Mouse (Mus musculus) liver, embryonic 14.5 days (tissue): ENCODE data around the gene Olfr1437. TPM values are rescaled to one million over a fixed set of nuclear protein-coding genes. Genes with fewer than 3 reads are reported as not detected.

ENCODE experiments used
- ATAC-seq: fragments of 200-750 bp; cut with Nextera tagmentation; 2 replicates; pipeline ENCODE4 v1.8.0; 2017; ENCODE audit warnings: moderate number of reproducible peaks, mild to moderate bottlenecking, moderate library complexity; ENCODE audit not compliant: insufficient read depth
- DNase-seq, 3 experiments: peaks; one replicate each; pipeline ENCODE4 v3.0.0-alpha.2; 2012 to 2013; ENCODE audit warnings: low read depth in 3 of 3, low spot score in 3 of 3
- H3K27ac ChIP-seq: fragments of 300-500 bp; sonication (generic); 2 replicates; pipeline ENCODE4 v1.5.1; 2014; ENCODE audit warnings: moderate library complexity, mild to moderate bottlenecking, control low read depth, inconsistent platforms
- H3K27me3 ChIP-seq: fragments of 300-500 bp; sonication (generic); 2 replicates; pipeline ENCODE4 v1.6.1; 2014; ENCODE audit warnings: mild to moderate bottlenecking, low read length, moderate library complexity; ENCODE audit not compliant: control insufficient read depth, insufficient read depth
- H3K36me3 ChIP-seq: fragments of 300-500 bp; sonication (generic); replicated peaks from 2 replicates; pipeline ENCODE4 v1.6.1; 2014; ENCODE audit warnings: low read depth; ENCODE audit not compliant: control insufficient read depth, insufficient read depth
- H3K4me1 ChIP-seq, 2 experiments: fragments of 200-500 bp in 1 of 2; fragments of 300-500 bp in 1 of 2; sonication (generic) in 1 of 2; replicated peaks; 2 replicates each; pipeline ENCODE4 v1.6.1; 2012 to 2014; ENCODE audit warnings: antibody characterized with exemption in 1 of 2, inconsistent platforms in 1 of 2, low read length in 1 of 2; ENCODE audit not compliant: control insufficient read depth in 2 of 2, insufficient read depth in 2 of 2
- H3K4me2 ChIP-seq: fragments of 300-500 bp; sonication (generic); 2 replicates; pipeline ENCODE4 v1.6.1; 2014; ENCODE audit warnings: low read depth, mild to moderate bottlenecking, control low read depth, moderate library complexity
- H3K4me3 ChIP-seq, 2 experiments: fragments of 200-500 bp in 1 of 2; fragments of 300-500 bp in 1 of 2; sonication (generic) in 1 of 2; 2 replicates each; pipeline ENCODE4 v1.5.1; 2012 to 2014; ENCODE audit warnings: low read depth in 2 of 2, low read length in 2 of 2, mild to moderate bottlenecking in 2 of 2, control low read depth in 1 of 2, inconsistent platforms in 1 of 2, moderate library complexity in 1 of 2; ENCODE audit not compliant: insufficient read depth in 1 of 2
- H3K9ac ChIP-seq: fragments of 300-500 bp; sonication (generic); replicated peaks from 2 replicates; pipeline ENCODE4 v1.6.1; 2014; ENCODE audit warnings: mild to moderate bottlenecking, control low read depth, moderate library complexity
- H3K9me3 ChIP-seq: fragments of 300-500 bp; sonication (generic); 2 replicates; pipeline ENCODE4 v1.6.1; 2016; ENCODE audit warnings: low read length, mixed read lengths; ENCODE audit not compliant: control insufficient read depth
- CTCF ChIP-seq: IDR thresholded peaks from 2 replicates; pipeline ENCODE4 v1.5.1; 2016; ENCODE audit warnings: antibody characterized with exemption, low read depth, control low read depth
- EP300 ChIP-seq: IDR thresholded peaks from 2 replicates; pipeline ENCODE4 v1.6.1; 2016; ENCODE audit warnings: antibody characterized with exemption, low read depth
- WGBS: fragments of 180-500 bp; shearing (Covaris S2); extraction: QIAGEN DNeasy Blood & Tissue Kit; methylation state at CpG from one replicate; pipeline ENCODE4 v1.1.7; 2014; ENCODE audit not compliant: insufficient replicate concordance; 5-methylcytosine and 5-hydroxymethylcytosine counted together
- polyA plus RNA-seq, 2 experiments: library from polyadenylated mRNA; depleted of rRNA in 1 of 2; stranded (reverse) in 1 of 2; unstranded in 1 of 2; fragments of >200 nt; fragmentation: Nextera tagmentation in 1 of 2; extraction: Ambion mirVana in 1 of 2; gene quantifications; 2 replicates each; pipeline versions ENCODE4 v1.2.1 to v1.2.3; 2012 to 2014

Olfr1437 gene
- polyA plus RNA-seq, 2 experiments, result not detected

DNA sequence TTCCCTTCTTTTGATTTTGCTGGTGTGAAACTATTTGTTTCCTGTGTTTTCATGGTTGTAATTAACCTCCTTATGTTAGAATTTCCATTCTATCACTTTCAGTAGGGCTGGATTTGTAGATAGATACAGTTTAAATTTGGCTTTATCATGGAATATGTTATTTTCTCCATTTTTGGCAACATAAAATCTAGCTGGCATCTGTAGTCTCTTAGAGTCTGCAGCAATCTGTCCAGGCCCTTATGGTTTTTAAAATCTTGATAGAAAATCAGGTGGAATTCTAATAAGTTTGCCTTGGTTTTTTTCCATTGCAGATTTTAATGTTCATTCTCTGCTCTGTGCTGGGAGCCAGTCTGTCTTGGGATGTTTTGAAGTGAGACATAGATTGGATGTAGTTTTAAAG lies 31.9 kb downstream of the Olfr1437 start:
- DNase-seq, result no peak
- H3K36me3 ChIP-seq, result no peaks in the 10 kb centered on the region
- H3K4me3 ChIP-seq, result no peak overlapping the region
- TF ChIP-seq EP300 (no peak), CTCF (no peak)
- H3K9ac ChIP-seq, result no peak overlapping the region
- H3K27ac ChIP-seq, result no peak overlapping the region
- ATAC-seq, result no peak
- H3K4me2 ChIP-seq, result no peak overlapping the region
- H3K27me3 ChIP-seq, result no peaks in the 10 kb centered on the region
- H3K9me3 ChIP-seq, result no peaks in the 10 kb centered on the region
- H3K4me1 ChIP-seq, result no peaks in the 10 kb centered on the region

DNA sequence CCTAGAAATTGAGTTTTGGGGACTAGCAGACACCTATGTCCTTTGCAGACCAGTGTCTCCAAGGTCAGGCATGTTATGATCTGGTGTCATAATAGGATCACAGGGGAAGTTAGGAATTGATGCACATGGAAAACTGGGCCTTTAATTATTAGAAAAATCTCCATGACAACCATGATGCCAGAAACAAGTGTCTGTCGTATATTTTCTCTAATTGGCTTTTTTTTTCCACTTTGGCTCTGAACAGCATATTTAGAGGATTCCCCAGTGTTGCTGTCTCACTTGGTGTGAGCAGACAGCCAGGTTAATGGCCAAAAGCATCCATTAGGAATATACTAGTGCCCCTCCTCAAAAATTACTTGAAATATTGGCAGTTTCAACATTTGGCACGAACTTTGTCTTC lies 45.3 kb downstream of the Olfr1437 start, which contains the start of gene Olfr1434:
Gene Olfr1434, plus strand, starts transcription at position 301 of the 400 bp plus-strand sequence.
- DNase-seq (no peak), ATAC-seq (no peak)
- no peak within 1 kb of the TSS for H3K4me2 ChIP-seq
- H3K4me3 ChIP-seq, result no peak within 1 kb of the TSS
- H3K27ac ChIP-seq, result no peak within 1 kb of the TSS
- 40% methylated on average over 2 of the region's 2 CpGs for WGBS
- TF ChIP-seq EP300 (no peak), CTCF (no peak)
- H3K36me3 ChIP-seq, result no peaks in the 10 kb centered on the region
- no peaks in the 10 kb centered on the region for H3K9me3 ChIP-seq
- no peaks in the 10 kb centered on the region for H3K4me1 ChIP-seq
- H3K27me3 ChIP-seq, result no peaks in the 10 kb centered on the region
- H3K9ac ChIP-seq, result no peak within 1 kb of the TSS

Other genes starting within 250 kb of the Olfr1437 start
- gene Olfr1425, start 247.4 kb downstream of the Olfr1437 start, polyA plus RNA-seq (2012; rRNA removed), result not detected in 2 replicates
- not detected in 2 replicates for gene Olfr1425, start 247.4 kb downstream of the Olfr1437 start, polyA plus RNA-seq (2014; fragmentation: Nextera tagmentation; extraction: Ambion mirVana)
- not detected in 2 replicates for gene Olfr1426, start 233.1 kb downstream of the Olfr1437 start, polyA plus RNA-seq (2012; rRNA removed)
- not detected in 2 replicates for gene Olfr1426, start 233.1 kb downstream of the Olfr1437 start, polyA plus RNA-seq (2014; fragmentation: Nextera tagmentation; extraction: Ambion mirVana)
- not detected in 2 replicates for gene Olfr1427, start 221.8 kb downstream of the Olfr1437 start, polyA plus RNA-seq (2012; rRNA removed)
- gene Olfr1427, start 221.8 kb downstream of the Olfr1437 start, polyA plus RNA-seq (2014; fragmentation: Nextera tagmentation; extraction: Ambion mirVana), result not detected in 2 replicates
- not detected in 2 replicates for gene Olfr1428, start 209.2 kb downstream of the Olfr1437 start, polyA plus RNA-seq (2012; rRNA removed)
- not detected in 2 replicates for gene Olfr1428, start 209.2 kb downstream of the Olfr1437 start, polyA plus RNA-seq (2014; fragmentation: Nextera tagmentation; extraction: Ambion mirVana)
- gene Olfr76, start 201.9 kb downstream of the Olfr1437 start, polyA plus RNA-seq (2012; rRNA removed), result not detected in 2 replicates
- not detected in 2 replicates for gene Olfr76, start 201.9 kb downstream of the Olfr1437 start, polyA plus RNA-seq (2014; fragmentation: Nextera tagmentation; extraction: Ambion mirVana)
- gene Olfr1555-ps1, start 155.0 kb downstream of the Olfr1437 start, polyA plus RNA-seq (2012; rRNA removed), result not detected in 2 replicates
- gene Olfr1555-ps1, start 155.0 kb downstream of the Olfr1437 start, polyA plus RNA-seq (2014; fragmentation: Nextera tagmentation; extraction: Ambion mirVana), result not detected in 2 replicates
- not detected in 2 replicates for gene Olfr1431, start 124.5 kb downstream of the Olfr1437 start, polyA plus RNA-seq (2012; rRNA removed)
- not detected in 2 replicates for gene Olfr1431, start 124.5 kb downstream of the Olfr1437 start, polyA plus RNA-seq (2014; fragmentation: Nextera tagmentation; extraction: Ambion mirVana)
- not detected in 2 replicates for gene Olfr1432, start 92.5 kb downstream of the Olfr1437 start, polyA plus RNA-seq (2012; rRNA removed)
- not detected in 2 replicates for gene Olfr1432, start 92.5 kb downstream of the Olfr1437 start, polyA plus RNA-seq (2014; fragmentation: Nextera tagmentation; extraction: Ambion mirVana)
- not detected in 2 replicates for gene Olfr262, start 83.4 kb downstream of the Olfr1437 start, polyA plus RNA-seq (2012; rRNA removed)
- not detected in 2 replicates for gene Olfr262, start 83.4 kb downstream of the Olfr1437 start, polyA plus RNA-seq (2014; fragmentation: Nextera tagmentation; extraction: Ambion mirVana)
- not detected in 2 replicates for gene Olfr235, start 64.1 kb downstream of the Olfr1437 start, polyA plus RNA-seq (2012; rRNA removed)
- not detected in 2 replicates for gene Olfr235, start 64.1 kb downstream of the Olfr1437 start, polyA plus RNA-seq (2014; fragmentation: Nextera tagmentation; extraction: Ambion mirVana)
- gene Olfr1434, start 45.2 kb downstream of the Olfr1437 start, polyA plus RNA-seq (2012; rRNA removed), result not detected in 2 replicates
- gene Olfr1434, start 45.2 kb downstream of the Olfr1437 start, polyA plus RNA-seq (2014; fragmentation: Nextera tagmentation; extraction: Ambion mirVana), result not detected in 2 replicates
- gene Olfr1436, start 26.0 kb downstream of the Olfr1437 start, polyA plus RNA-seq (2012; rRNA removed), result not detected in 2 replicates
- gene Olfr1436, start 26.0 kb downstream of the Olfr1437 start, polyA plus RNA-seq (2014; fragmentation: Nextera tagmentation; extraction: Ambion mirVana), result not detected in 2 replicates
- gene Olfr1438-ps1, start 10.8 kb upstream of the Olfr1437 start, polyA plus RNA-seq (2012; rRNA removed), result not detected in 2 replicates
- gene Olfr1438-ps1, start 10.8 kb upstream of the Olfr1437 start, polyA plus RNA-seq (2014; fragmentation: Nextera tagmentation; extraction: Ambion mirVana), result not detected in 2 replicates
- gene Olfr1440, start 62.2 kb upstream of the Olfr1437 start, polyA plus RNA-seq (2012; rRNA removed), result not detected in 2 replicates
- gene Olfr1440, start 62.2 kb upstream of the Olfr1437 start, polyA plus RNA-seq (2014; fragmentation: Nextera tagmentation; extraction: Ambion mirVana), result not detected in 2 replicates
- not detected in 2 replicates for gene Olfr1441, start 92.3 kb upstream of the Olfr1437 start, polyA plus RNA-seq (2012; rRNA removed)
- gene Olfr1441, start 92.3 kb upstream of the Olfr1437 start, polyA plus RNA-seq (2014; fragmentation: Nextera tagmentation; extraction: Ambion mirVana), result not detected in 2 replicates
- not detected in 2 replicates for gene Pfpl, start 102.8 kb upstream of the Olfr1437 start, polyA plus RNA-seq (2012; rRNA removed)
- gene Pfpl, start 102.8 kb upstream of the Olfr1437 start, polyA plus RNA-seq (2014; fragmentation: Nextera tagmentation; extraction: Ambion mirVana), result not detected in 2 replicates
- 4.0 and 5.9 TPM in 2 replicates for gene Mpeg1, start 135.7 kb upstream of the Olfr1437 start, polyA plus RNA-seq (2012; rRNA removed)
- 1.8 and 2.0 TPM in 2 replicates for gene Mpeg1, start 135.7 kb upstream of the Olfr1437 start, polyA plus RNA-seq (2014; fragmentation: Nextera tagmentation; extraction: Ambion mirVana)
- 1.5 TPM in 2 replicates for gene Dtx4, start 176.4 kb upstream of the Olfr1437 start, polyA plus RNA-seq (2012; rRNA removed)
- 1.6 and 1.9 TPM in 2 replicates for gene Dtx4, start 176.4 kb upstream of the Olfr1437 start, polyA plus RNA-seq (2014; fragmentation: Nextera tagmentation; extraction: Ambion mirVana)
- gene Fam111a, start 220.6 kb upstream of the Olfr1437 start, polyA plus RNA-seq (2012; rRNA removed), result 9.2 and 17.9 TPM in 2 replicates
- 30.3 and 31.5 TPM in 2 replicates for gene Fam111a, start 220.6 kb upstream of the Olfr1437 start, polyA plus RNA-seq (2014; fragmentation: Nextera tagmentation; extraction: Ambion mirVana)